Mouse (Mus musculus) heart, embryonic 11.5 days (tissue): Measurements from ENCODE around the gene Agfg2. TPM values are rescaled to one million over a fixed set of nuclear protein-coding genes. Genes with fewer than 3 reads are reported as not detected.

Source experiments
- ATAC-seq: fragments of 200-750 bp; cut with Nextera tagmentation; replicated peaks from 2 replicates; pipeline ENCODE4 v1.8.0; 2017; ENCODE audit warnings: moderate library complexity; ENCODE audit not compliant: insufficient number of reproducible peaks, low FRiP score, low TSS enrichment
- H3K27ac ChIP-seq: fragments of 300-500 bp; sonication (generic); 2 replicates; pipeline ENCODE4 v1.5.1; 2014; ENCODE audit warnings: mild to moderate bottlenecking, low read depth, low read length
- H3K27me3 ChIP-seq: fragments of 300-500 bp; sonication (generic); 2 replicates; pipeline ENCODE4 v1.6.1; 2014; ENCODE audit warnings: mild to moderate bottlenecking, low read length, mixed read lengths; ENCODE audit not compliant: control insufficient read depth, insufficient read depth
- H3K36me3 ChIP-seq: fragments of 300-500 bp; sonication (generic); 2 replicates; pipeline ENCODE4 v1.6.1; 2014; ENCODE audit warnings: mild to moderate bottlenecking, low read length, moderate library complexity, mixed read lengths; ENCODE audit not compliant: control insufficient read depth, insufficient read depth
- H3K4me1 ChIP-seq: fragments of 300-500 bp; sonication (generic); 2 replicates; pipeline ENCODE4 v1.6.1; 2014; ENCODE audit warnings: low read length; ENCODE audit not compliant: control insufficient read depth, insufficient read depth
- H3K4me2 ChIP-seq: fragments of 300-500 bp; sonication (generic); 2 replicates; pipeline ENCODE4 v1.6.1; 2014; ENCODE audit warnings: mild to moderate bottlenecking, moderate library complexity
- H3K4me3 ChIP-seq: fragments of 300-500 bp; sonication (generic); 2 replicates; pipeline ENCODE4 v1.5.1; 2014; ENCODE audit warnings: low read depth, low read length
- H3K9ac ChIP-seq: fragments of 300-500 bp; sonication (generic); 2 replicates; pipeline ENCODE4 v1.6.1; 2014; ENCODE audit warnings: mild to moderate bottlenecking, low read depth, low read length, moderate library complexity
- H3K9me3 ChIP-seq: fragments of 300-500 bp; sonication (generic); replicated peaks from 2 replicates; pipeline ENCODE4 v1.6.1; 2016; ENCODE audit warnings: low read length; ENCODE audit not compliant: control insufficient read depth
- WGBS: fragments of 180-500 bp; shearing (Covaris S2); extraction: QIAGEN DNeasy Blood & Tissue Kit; methylation state at CpG from one replicate; pipeline ENCODE4 v1.1.7; 2014; ENCODE audit not compliant: insufficient replicate concordance; 5-methylcytosine and 5-hydroxymethylcytosine counted together
- polyA plus RNA-seq: library from polyadenylated mRNA; unstranded; fragments of >200 nt; fragmentation: Nextera tagmentation; extraction: Ambion mirVana; gene quantifications from 2 replicates; pipeline ENCODE4 v1.2.1, GENCODE M21; 2014

Agfg2 gene
- polyA plus RNA-seq, 1 experiment from 2014 or later: 19.9 TPM

DNA sequence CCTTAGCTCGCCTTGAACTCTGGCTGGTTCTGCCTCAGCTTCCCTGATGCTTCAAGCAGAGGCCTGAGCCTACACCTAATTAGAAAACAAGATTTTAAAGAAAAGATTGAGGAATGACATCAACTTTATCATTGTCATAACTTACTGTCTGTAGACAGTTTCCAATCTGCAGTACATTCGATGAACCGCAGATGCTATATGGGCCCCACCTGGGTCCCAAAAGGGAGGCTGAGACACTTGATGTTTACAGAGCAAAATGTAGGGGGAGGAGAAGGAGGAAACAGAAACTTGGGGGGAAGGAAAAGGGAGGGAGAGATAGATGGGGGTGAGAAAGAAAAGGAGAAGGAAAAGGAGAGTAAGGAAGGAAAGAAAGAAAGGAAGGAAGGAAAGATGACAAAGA, 5.4 kb upstream of the Agfg2 start:
- no peak for ATAC-seq
- Histone ChIP-seq H3K4me1 (peaks cover 9% of the 10 kb centered on the region), H3K4me2 (peak overlapping the region; percentile 34), H3K27me3 (no peaks in the 10 kb centered on the region), H3K36me3 (no peaks in the 10 kb centered on the region), H3K27ac (peak overlapping the region; percentile 59), H3K9ac (peak overlapping the region; percentile 34; the same call in 1 of the 2 replicates), H3K4me3 (no peak overlapping the region), H3K9me3 (no peaks in the 10 kb centered on the region)
- WGBS: 84% methylated on average over 3 of the region's 3 CpGs

DNA sequence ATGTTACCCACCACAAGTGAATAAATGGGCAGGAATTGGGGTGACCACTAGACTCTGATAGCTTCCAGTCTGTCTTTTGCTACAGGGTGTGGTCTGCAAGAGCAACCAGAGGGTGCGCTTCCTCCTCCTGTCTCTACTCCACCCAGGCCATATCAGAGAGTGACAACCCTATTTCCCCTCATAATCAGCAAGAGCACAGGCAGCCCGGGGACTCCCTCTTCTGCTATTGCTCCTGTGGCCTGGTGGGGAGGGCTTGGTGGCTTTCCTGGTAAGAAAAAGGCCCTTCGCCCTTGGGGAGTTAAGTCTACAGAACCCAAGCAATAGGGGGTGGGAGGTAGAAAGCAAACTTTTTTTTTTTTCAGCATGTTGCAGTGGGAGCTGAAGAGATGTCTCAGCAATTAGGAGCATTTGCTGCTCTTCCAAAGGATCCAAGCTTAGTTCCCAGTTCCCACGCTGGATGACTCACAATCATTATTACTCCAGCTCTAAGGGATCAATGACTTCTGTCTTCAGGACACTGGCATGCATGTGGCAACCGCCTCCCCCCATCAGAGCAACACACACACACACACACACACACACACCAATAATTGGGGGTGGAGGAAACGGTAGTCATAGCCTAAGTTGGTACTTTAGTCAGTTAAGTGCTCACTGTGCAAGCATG, 1.7 kb upstream of the Agfg2 start:
- Histone ChIP-seq H3K4me3 (no peak overlapping the region), H3K4me2 (peak overlapping the region; percentile 94), H3K27me3 (no peaks in the 10 kb centered on the region), H3K9me3 (no peaks in the 10 kb centered on the region), H3K27ac (peak overlapping the region; percentile 75), H3K9ac (0 out of 2 replicates have a peak overlapping the region, but pooled peaks have one; percentile 39), H3K36me3 (no peaks in the 10 kb centered on the region), H3K4me1 (peaks cover 18% of the 10 kb centered on the region)
- WGBS: 69% methylated on average over 6 of the region's 6 CpGs
- peak; percentile 67 for ATAC-seq

DNA sequence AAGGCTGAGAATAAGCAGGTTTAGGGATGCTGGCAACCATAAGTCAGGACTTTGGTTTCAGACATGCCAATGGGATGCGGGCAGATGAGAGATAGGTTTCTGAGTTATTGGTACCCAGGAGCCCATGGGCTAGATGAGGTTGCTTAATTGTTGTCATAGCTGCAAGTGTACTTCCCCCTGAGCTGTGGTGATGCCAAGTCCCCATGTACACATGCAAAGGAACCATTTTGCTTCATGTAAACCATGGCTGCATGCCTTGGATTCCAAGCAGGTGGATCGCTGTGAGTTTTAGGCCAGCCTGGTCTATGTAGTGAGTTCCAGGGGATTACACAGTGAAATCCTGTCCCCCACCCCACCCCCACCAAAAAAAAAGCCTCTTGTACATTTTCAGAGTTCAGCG, 1.1 kb upstream of the Agfg2 start:
- no peak overlapping the region for H3K9ac ChIP-seq

DNA sequence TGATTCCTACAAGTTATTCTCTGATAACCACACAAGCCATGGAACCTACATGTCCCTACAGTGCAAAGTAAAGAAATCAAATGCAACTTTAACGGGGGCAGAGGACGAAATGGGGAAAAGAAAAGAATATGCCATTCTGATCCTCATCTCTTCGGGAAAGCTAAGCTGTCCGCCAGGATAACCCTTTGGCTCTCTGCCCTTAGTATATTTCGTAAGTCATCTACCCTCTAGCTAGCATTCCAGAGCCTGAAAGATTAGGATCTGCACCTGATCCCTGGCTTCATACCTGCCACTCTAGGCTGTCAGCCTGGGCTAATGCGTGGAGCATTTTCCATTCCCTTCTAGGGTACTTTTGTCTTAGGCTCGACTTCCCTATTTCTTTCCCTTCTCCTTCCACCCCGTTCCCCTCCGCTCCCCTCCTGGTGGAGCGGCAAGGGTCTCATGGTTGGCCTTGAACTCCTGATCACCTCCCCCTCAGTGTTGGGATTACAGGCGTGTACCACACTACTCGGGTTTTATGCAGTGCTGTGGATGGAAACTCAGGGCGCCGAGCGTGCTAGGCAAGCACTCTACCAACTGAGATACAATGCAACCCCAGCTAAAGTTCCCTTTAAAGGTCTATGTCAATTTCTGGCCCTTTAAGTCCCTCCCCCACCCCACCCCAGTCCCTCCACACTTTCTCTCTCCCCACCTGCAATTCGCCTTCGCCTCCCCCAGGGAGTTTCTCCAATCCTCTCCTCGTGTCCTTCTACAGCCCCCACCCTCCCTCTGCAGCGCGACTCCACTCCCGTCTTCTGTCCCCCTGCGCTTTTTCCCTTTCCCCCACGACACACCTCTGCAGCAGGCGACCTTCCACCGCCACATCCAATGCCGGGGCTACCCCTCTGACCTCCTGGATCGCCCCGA, 885 bp downstream of the Agfg2 start:
- H3K4me2 ChIP-seq: peak overlapping the region; percentile 94
- peak overlapping the region; percentile 79 for H3K4me3 ChIP-seq
- H3K4me1 ChIP-seq: peaks cover 13% of the 10 kb centered on the region
- no peaks in the 10 kb centered on the region for H3K27me3 ChIP-seq
- peak overlapping the region; percentile 83 for H3K9ac ChIP-seq
- H3K36me3 ChIP-seq: peaks cover 3% of the 10 kb centered on the region; the same call in 1 of the 2 replicates
- WGBS: 12% methylated on average over 28 of the region's 28 CpGs
- no peaks in the 10 kb centered on the region for H3K9me3 ChIP-seq
- peak overlapping the region; percentile 79 for H3K27ac ChIP-seq
- ATAC-seq: no peak

More for the DNA sequence above, 1.1 kb upstream of the Agfg2 start:
- Histone ChIP-seq H3K9me3 (no peaks in the 10 kb centered on the region), H3K4me1 (peaks cover 17% of the 10 kb centered on the region), H3K36me3 (no peaks in the 10 kb centered on the region), H3K4me2 (peak overlapping the region; percentile 94; the same call in 1 of the 2 replicates), H3K4me3 (no peak overlapping the region), H3K27me3 (no peaks in the 10 kb centered on the region), H3K27ac (peak overlapping the region; percentile 75)
- WGBS: 85% methylated on average over 3 of the region's 3 CpGs
- ATAC-seq: no peak

DNA sequence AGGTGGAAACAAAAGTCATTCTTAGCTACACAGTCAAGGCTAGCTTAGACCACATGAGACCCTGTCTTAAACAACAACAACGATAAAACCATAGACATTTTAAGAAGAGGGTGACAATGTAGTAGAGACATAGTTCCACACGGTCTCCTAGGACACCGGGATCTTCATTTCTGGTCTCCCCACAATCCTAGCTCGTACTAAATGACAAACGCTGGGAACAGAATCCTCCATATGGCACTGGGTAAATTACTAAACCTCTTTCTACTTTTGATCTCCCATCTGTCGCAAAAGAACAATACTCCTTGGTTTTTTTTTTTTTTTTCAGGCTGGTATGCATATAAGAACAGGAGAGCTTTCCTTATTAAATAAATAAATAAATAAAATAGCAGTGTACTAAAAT, 2.0 kb downstream of the Agfg2 start:
- H3K36me3 ChIP-seq: peaks cover 3% of the 10 kb centered on the region; the same call in 1 of the 2 replicates
- peak overlapping the region; percentile 21; the same call in 1 of the 2 replicates for H3K4me2 ChIP-seq
- no peaks in the 10 kb centered on the region for H3K27me3 ChIP-seq
- no peak overlapping the region for H3K27ac ChIP-seq
- H3K4me1 ChIP-seq: peaks cover 13% of the 10 kb centered on the region
- no peak overlapping the region for H3K4me3 ChIP-seq
- ATAC-seq: no peak
- 86% methylated on average over 6 of the region's 6 CpGs for WGBS
- H3K9ac ChIP-seq: no peak overlapping the region
- H3K9me3 ChIP-seq: no peaks in the 10 kb centered on the region

DNA sequence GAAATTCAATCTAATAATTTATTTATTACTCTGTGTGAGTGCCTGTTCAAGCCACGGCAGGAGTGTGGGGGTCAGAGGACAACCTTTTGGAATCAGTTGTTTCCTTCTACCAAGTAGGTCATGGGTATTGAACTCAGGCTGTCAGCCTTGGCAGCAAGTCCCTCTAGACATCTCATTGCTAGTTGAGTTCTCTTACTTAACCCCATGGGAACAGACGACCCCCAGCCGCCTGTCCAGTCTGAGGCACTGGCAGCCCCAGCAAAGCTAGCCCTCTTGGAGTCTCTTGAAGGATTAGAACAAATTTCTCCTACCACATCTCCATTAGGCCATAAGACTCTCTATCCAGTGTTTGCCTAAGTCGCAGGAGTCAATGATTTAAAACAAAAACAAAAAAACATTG, 4.8 kb downstream of the Agfg2 start:
- no peak overlapping the region for H3K4me3 ChIP-seq
- WGBS: 84% methylated on average over 4 of the region's 4 CpGs

DNA sequence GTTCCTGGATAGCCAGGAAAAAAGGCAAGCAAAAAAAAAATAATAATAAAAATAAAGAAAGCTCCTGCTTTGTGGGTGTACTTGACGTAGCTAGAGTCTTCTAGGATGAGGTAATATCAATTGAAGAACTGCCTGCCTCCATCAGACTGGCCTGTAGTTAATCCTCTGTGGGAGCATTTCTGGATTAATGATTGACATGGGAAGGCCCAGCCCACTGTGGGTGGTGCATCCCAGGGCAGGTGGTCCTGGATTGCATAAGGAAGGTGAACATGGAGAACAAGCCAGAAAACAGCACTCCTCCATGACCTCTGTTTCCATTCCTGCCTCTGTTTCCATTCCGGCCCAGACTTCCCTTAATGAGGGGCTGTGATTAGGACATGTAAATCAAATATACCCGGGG, 5.8 kb downstream of the Agfg2 start:
- no peak overlapping the region for H3K4me3 ChIP-seq
- 84% methylated on average over 3 of the region's 3 CpGs for WGBS
- ATAC-seq: no peak

More for the DNA sequence above, 4.8 kb downstream of the Agfg2 start:
- peaks cover 9% of the 10 kb centered on the region for H3K4me1 ChIP-seq
- no peak overlapping the region for H3K9ac ChIP-seq
- H3K9me3 ChIP-seq: no peaks in the 10 kb centered on the region
- no peak overlapping the region for H3K4me2 ChIP-seq
- no peak for ATAC-seq
- H3K27ac ChIP-seq: no peak overlapping the region
- H3K27me3 ChIP-seq: no peaks in the 10 kb centered on the region
- peaks cover 3% of the 10 kb centered on the region; the same call in 1 of the 2 replicates for H3K36me3 ChIP-seq

DNA sequence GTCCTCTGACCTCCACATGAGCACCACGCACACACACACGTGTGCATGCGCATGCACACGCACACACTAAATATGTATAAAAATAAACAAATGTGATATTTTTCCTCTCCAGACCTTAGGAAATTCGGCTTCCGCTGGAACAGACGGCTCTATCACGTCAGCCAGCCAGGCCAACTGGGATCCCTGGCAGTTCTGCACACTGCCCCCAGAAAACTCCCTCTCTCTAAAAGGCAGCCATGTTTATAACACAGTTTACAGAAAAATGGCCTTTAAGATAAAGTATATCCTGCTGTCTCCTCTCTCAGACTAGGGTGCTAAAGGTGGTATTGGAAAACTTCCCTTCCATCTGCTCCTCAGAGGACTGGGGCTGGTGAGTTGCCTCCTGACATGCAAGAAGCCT, 6.7 kb downstream of the Agfg2 start:
- no peak overlapping the region for H3K9ac ChIP-seq
- H3K9me3 ChIP-seq: no peaks in the 10 kb centered on the region
- no peak overlapping the region for H3K4me3 ChIP-seq
- 95% methylated on average over 8 of the region's 8 CpGs for WGBS
- no peak overlapping the region; the same call in 1 of the 2 replicates for H3K27ac ChIP-seq
- no peak for ATAC-seq
- H3K36me3 ChIP-seq: peaks cover 3% of the 10 kb centered on the region; the same call in 1 of the 2 replicates
- H3K4me2 ChIP-seq: no peak overlapping the region
- no peaks in the 10 kb centered on the region for H3K27me3 ChIP-seq
- peaks cover under 1% of the 10 kb centered on the region for H3K4me1 ChIP-seq

More for the DNA sequence above, 5.8 kb downstream of the Agfg2 start:
- Histone ChIP-seq H3K27ac (no peak overlapping the region), H3K4me1 (peaks cover 9% of the 10 kb centered on the region), H3K27me3 (no peaks in the 10 kb centered on the region), H3K4me2 (no peak overlapping the region), H3K9me3 (no peaks in the 10 kb centered on the region), H3K36me3 (peaks cover 3% of the 10 kb centered on the region; the same call in 1 of the 2 replicates), H3K9ac (no peak overlapping the region)
